Mouse (Mus musculus) gastrocnemius, adult 2 months (tissue): Measurements from ENCODE around the gene Arnt2. TPM values are rescaled to one million over a fixed set of nuclear protein-coding genes. Genes with fewer than 3 reads are reported as not detected.
A peak's percentile ranks its signal among the peaks of the same experiment; 100 is the strongest.

Experiments
- DNase-seq: peaks from one replicate; pipeline ENCODE4 v3.0.0; 2022
- H3K27ac ChIP-seq: fragments of 200-600 bp; 2 replicates; pipeline ENCODE4 v1.8.1; 2022; ENCODE audit warnings: mild to moderate bottlenecking
- H3K4me3 ChIP-seq: fragments of 200-600 bp; 2 replicates; pipeline ENCODE4 v1.8.1; 2022; ENCODE audit warnings: mild to moderate bottlenecking, moderate library complexity
- CTCF ChIP-seq: fragments of 200-600 bp; IDR thresholded peaks from 2 replicates; pipeline ENCODE4 v1.8.1; 2022; ENCODE audit warnings: antibody characterized with exemption, mild to moderate bottlenecking, moderate library complexity
- intact Hi-C: fragments of 180-260 bp; cut with DNase I; formaldehyde crosslinking; loops from one replicate; pipeline ENCODE4 v1.15.1; 2025
- total RNA-seq, 2 experiments: library from RNA; stranded (reverse); gene quantifications; 2 replicates each; pipeline ENCODE4 v1.2.3; 2021

Gene Arnt2
- total RNA-seq, 2 experiments from 2014 or later = 0.46 to 0.86 TPM

DNA sequence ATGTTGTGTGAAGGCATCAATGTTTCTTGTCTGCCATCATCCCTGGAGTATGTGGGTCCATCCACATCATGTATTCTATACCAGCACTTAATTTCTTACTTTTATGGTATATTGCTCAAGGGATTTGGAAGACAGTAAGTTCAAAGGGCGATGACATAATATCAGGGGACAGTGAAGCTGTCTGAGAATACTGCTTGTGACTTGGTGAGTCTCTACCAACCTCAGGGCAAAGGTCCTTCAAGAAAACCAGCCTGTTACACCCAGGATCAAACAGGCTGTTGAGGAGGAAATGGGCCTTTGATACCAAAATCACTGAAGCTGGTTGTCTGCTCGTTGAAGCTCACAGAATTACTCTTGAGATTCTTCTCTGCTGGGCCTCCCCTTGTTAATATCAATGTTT is 55.1 kb downstream of the Arnt2 start:
- H3K4me3 ChIP-seq = no peak overlapping the region
- no peak for TF ChIP-seq CTCF
- intact Hi-C loops = no loop called here

DNA sequence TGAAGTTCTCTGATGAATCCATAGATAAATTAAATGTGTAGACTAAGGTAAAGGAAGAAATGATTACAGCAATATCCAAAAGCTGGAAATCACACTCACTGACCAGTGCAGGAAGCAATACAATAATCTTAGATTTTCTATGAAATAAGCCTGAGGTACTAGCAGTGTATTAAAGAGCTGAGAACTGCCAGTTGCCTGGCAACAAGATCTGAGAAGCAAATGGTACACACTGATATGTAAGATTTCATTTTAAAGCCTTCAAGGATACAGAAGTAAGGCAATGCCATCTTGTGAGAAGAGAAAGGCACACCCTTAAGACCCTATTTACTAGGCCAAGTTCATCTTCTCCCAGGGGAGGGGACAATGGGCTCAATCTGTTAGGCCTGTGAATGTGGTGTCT is 59.4 kb downstream of the Arnt2 start:
- intact Hi-C loops = no loop called here

More for the DNA sequence above, 55.1 kb downstream of the Arnt2 start:
- H3K27ac ChIP-seq = no peak overlapping the region
- no peak for DNase-seq

DNA sequence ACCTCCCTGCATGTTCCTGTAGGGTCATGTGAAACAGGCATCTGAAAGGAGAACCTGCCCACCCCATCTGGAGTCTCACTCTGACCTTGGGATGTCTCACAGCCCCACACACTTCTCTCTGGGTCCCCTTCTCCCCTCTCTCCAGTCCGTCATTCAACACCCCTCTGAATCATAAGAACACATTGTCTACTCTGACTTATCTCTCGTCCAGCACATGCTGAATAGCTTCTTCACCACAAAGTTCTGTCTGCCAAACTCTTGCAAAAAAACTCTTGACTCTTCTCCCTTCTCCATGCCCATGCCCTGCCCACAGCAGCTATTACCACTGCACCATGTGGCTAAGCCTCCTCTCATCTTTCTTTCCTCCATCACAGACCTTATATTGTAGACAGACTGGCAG is 60.0 kb downstream of the Arnt2 start:
- H3K27ac ChIP-seq = no peak overlapping the region
- H3K4me3 ChIP-seq = no peak overlapping the region
- no peak for DNase-seq
- TF ChIP-seq CTCF = no peak
- intact Hi-C loops = no loop called here

More for the DNA sequence above, 59.4 kb downstream of the Arnt2 start:
- Histone ChIP-seq H3K27ac (no peak overlapping the region), H3K4me3 (no peak overlapping the region)
- DNase-seq = no peak
- no peak for TF ChIP-seq CTCF

DNA sequence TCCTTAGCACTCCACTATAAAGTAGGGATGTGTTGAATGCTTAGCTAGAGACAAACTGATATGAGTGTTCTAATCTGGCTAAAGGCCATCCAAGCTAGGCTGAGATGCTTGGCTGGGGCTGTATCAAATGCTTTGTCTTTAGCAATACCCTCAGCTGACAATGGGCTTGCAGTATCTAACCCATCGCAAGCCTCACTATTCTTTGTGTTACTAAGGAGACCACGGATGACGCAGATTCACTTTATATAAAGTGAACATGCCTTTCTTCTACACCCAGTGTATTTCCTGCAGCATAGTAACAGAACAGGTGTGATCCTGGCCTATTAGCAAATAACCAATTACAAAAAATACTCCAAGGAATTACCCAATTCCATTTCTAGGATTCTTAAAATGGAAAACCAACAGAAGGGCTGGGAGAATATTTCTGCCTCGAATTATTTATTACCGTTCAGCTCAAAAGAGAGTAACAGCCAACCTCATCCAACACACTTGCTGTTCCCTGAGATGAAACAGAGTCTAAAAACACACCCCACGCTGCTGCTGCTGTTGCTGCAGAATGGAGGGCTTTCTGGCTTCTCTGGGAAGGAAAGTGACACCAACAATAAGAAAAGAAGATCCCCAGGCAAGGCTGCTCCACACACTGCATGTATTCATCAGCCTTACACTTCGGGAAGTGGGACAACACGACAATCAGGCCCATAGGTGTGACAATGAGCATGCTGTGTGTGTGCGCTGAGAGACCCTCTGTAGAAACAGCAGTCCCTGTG is 61.6 kb downstream of the Arnt2 start:
- no peak overlapping the region for H3K27ac ChIP-seq
- intact Hi-C loops = no loop called here
- no peak for DNase-seq
- TF ChIP-seq CTCF = no peak
- H3K4me3 ChIP-seq = no peak overlapping the region

DNA sequence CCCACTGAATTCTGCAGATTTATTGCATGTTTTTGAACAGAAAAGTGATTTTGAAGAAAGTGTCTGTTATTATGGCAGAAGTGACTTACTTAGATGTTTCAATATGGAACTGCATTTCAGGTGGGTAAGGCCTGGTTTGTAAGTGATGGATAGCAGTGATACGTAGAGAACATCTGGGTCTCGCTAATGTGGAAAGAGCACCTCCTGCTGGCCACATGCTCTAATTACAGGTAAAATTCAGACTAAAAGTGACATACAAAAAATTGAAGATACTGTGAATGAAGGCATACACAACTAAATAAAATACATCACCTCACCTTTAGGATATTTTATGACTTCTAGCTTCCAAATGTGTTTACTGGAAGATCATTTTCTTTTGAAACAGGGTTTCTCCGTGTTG is 66.8 kb downstream of the Arnt2 start:
- Histone ChIP-seq H3K4me3 (no peak overlapping the region), H3K27ac (no peak overlapping the region)
- no peak for DNase-seq
- intact Hi-C loops = no loop called here
- peak; percentile 24; the same call in 1 of the 2 replicates for TF ChIP-seq CTCF

- no peak overlapping the region for H3K4me3 ChIP-seq
- no peak for DNase-seq
- TF ChIP-seq CTCF = no peak
- no peak overlapping the region for H3K27ac ChIP-seq
- intact Hi-C loops = no loop called here
Measured at GRCm38 (mm10) chr7:84341001-84341400, 69.0 kb downstream of the Arnt2 start.

- Histone ChIP-seq H3K4me3 (no peak overlapping the region), H3K27ac (no peak overlapping the region)
- intact Hi-C loops = no loop called here
- TF ChIP-seq CTCF = no peak
- DNase-seq = no peak
Measured at GRCm38 (mm10) chr7:84339186-84339585, 70.8 kb downstream of the Arnt2 start.

GRCm38 (mm10) chr7:84337768-84338167 is 72.2 kb downstream of the Arnt2 start:
- peak overlapping the region; percentile 31 for H3K27ac ChIP-seq
- no peak overlapping the region for H3K4me3 ChIP-seq
- no peak for TF ChIP-seq CTCF
- intact Hi-C loops = no loop called here
- DNase-seq = peak; percentile 68

DNA sequence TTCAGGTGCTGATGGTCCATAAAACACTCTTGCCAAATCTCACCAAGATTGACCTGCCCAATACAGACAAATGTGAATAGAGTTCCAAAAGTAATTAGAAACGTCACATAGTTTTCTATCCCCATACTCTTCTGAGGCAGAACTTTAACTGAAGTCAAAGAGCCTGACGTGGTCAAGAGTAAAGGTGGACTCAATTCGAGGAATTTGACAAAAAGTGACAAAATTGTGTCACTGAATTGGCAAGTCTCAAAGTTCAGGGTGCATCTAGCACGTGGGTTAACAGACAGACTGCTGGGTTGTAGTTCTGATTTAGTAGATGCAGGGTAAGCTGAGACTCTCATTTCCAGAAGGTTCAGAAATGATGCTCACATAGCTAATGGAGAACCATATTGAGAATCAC is 73.1 kb downstream of the Arnt2 start:
- H3K27ac ChIP-seq = no peak overlapping the region
- intact Hi-C loops = no loop called here
- TF ChIP-seq CTCF = no peak
- DNase-seq = no peak
- no peak overlapping the region for H3K4me3 ChIP-seq

DNA sequence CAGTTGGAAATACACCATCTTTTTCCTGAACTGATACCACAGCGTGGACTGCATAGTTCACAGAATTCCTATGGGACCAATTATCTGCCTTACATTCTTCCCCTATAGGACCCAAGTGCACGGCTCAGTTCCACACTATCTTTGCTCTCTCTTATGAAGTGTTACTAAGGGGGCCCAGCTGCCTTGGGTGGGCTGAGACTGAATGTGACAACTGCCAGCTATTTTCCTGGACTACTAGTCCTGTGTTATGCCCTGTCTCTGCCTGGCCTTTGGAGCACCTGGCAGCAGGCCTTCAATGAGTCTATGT is 73.4 kb downstream of the Arnt2 start:
- DNase-seq = no peak
- TF ChIP-seq CTCF = no peak
- H3K27ac ChIP-seq = no peak overlapping the region
- no peak overlapping the region for H3K4me3 ChIP-seq
- intact Hi-C loops = no loop called here

GRCm38 (mm10) chr7:84335766-84336579 is 74.0 kb downstream of the Arnt2 start:
- TF ChIP-seq CTCF = no peak
- intact Hi-C loops = no loop called here
- Histone ChIP-seq H3K27ac (no peak overlapping the region), H3K4me3 (no peak overlapping the region)
- no peak for DNase-seq

DNA sequence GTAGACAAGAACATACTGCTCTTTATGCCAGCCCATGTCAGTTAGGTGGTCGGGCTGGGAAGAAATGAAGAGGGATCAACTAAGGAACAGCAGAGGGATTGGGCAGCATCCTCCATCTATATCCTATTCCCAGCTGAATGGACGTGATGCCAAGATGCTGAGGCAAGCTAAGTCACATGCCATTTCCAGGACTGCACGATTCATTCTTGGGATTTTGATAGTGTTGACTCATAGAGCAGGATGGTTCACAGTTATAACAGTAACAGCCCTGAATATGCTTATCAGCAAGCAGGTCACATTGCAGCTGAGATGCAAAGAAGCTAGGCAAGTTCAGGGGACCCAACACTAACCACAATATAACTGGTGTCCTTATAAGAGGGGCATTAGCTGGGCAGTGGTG is 76.0 kb downstream of the Arnt2 start:
- no peak for TF ChIP-seq CTCF
- H3K27ac ChIP-seq = 0 out of 2 replicates have a peak overlapping the region, but pooled peaks have one; percentile 16
- no peak for DNase-seq
- intact Hi-C loops = no loop called here
- no peak overlapping the region for H3K4me3 ChIP-seq

- H3K4me3 ChIP-seq = no peak overlapping the region
- intact Hi-C loops = no loop called here
- no peak overlapping the region for H3K27ac ChIP-seq
- no peak for DNase-seq
- TF ChIP-seq CTCF = no peak
Measured at GRCm38 (mm10) chr7:84332295-84333168, 77.4 kb downstream of the Arnt2 start.
